Mouse (Mus musculus) liver, postnatal 0 days (tissue): ENCODE measurements at regions not wholly inside any gene's neighbourhood (a gene's known extent, or its start where the extent isn't known, plus 50 kb on each side); places are given as distances from the start of the nearest gene placed in this dataset.

Experiments
- CTCF ChIP-seq: sonication (generic); IDR thresholded peaks from 2 replicates; pipeline ENCODE4 v1.5.1; 2016; ENCODE audit warnings: antibody characterized with exemption, low read depth
- EP300 ChIP-seq: IDR thresholded peaks from 2 replicates; pipeline ENCODE4 v1.6.1; 2016; ENCODE audit warnings: antibody characterized with exemption, low read depth, mild to moderate bottlenecking

GRCm38 (mm10) chr1:193587317-193587716 is 217.2 kb upstream of the Camk1g start:
- TF ChIP-seq CTCF = no peak
- TF ChIP-seq EP300 = no peak
